ENCODE assay signal across 9 mouse cellular contexts in the genomic region with DNA sequence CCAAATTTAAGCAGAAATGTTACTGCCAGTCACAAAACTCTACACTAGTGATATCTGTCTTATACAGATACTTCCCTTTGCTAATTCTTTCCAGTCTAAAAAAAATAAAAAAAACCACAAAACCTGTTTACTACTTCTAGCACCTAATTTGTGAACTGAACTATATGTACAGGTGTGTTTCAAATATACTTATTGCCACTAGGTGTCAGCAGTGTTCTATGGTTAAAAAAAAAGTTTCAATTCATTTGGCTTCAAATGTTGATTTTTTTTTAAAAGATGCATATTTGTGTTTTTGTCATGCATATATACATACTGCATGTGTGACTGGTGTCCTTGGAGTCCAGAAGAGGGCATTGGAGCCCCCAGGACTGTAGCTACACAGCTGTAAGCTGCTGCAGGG. TPM values are rescaled to one million over a fixed set of nuclear protein-coding genes. Genes with fewer than 3 reads are reported as not detected.
DNase-seq lines count a peak whose midpoint lies in the region; TF ChIP-seq lines count a peak whose summit lies in the region.
"Had no signal": no experiment of that assay in that cellular context is flagged by ENCODE, and none has a peak within 500 bp of the region (broad histone marks: within the 10 kb centered on the region; RNA-seq: fewer than 3 reads in every experiment).

No protein-coding gene starts in this region.

- DNase-seq in embryo, embryonic 10.5 days (ENCODE audit: low spot score): peak; percentile 57
- no peak for DNase-seq in embryo, embryonic 10 days (ENCODE audit: low spot score)
- peak; percentile 24 for DNase-seq in liver, adult 2 months (ENCODE audit: extremely low read depth, low read depth, low spot score)
- DNase-seq in liver: no peak
- DNase-seq in MEL (ENCODE audit: low read depth, low spot score): peak; percentile 57
- DNase-seq in forelimb bud, embryonic 11.5 days (ENCODE audit: low read depth, low spot score): peak; percentile 40
- no peak for DNase-seq in left cerebral cortex, postnatal 36 days (ENCODE audit: low spot score in 2 of 2)
- DNase-seq in ovary, postnatal 36 days (ENCODE audit: low spot score): no peak

- no peak for TF ChIP-seq EP300 in MEL (IDR thresholded peaks at IDR 0.05; ENCODE audit: low read depth in 1 of 2, low read length in 2 of 2)

- H3K27ac ChIP-seq in liver, adult 2 months (replicated peaks; ENCODE audit: insufficient read depth, low read depth, low read length): no peak overlapping the region
- H3K27ac ChIP-seq in MEL (ENCODE audit: control insufficient read depth, low read depth, low read length): no peak overlapping the region
- H3K27ac ChIP-seq: lung, embryonic 15.5 days had no signal

- no peaks in the 10 kb centered on the region for H3K9me3 ChIP-seq in MEL (replicated peaks; ENCODE audit: insufficient read depth, low read length)
- H3K9me3 ChIP-seq: lung, embryonic 15.5 days had no signal

- TF ChIP-seq CTCF in liver, adult 2 months (IDR thresholded peaks at IDR 0.05; ENCODE audit: low read depth, low read length): peak; percentile 29
- peak in 2 of 3 experiments; percentile 47 to 79; a peak in 4 of 6 replicates for TF ChIP-seq CTCF in MEL (IDR thresholded peaks at IDR 0.05 in 2 of 3, conservative IDR thresholded peaks at IDR 0.05 in 1 of 3; ENCODE audit: control insufficient read depth in 1 of 3, insufficient read depth in 1 of 3, low read depth in 2 of 3, low read length in 3 of 3, poor library complexity in 1 of 3, severe bottlenecking in 1 of 3)

- peak; percentile 86 for TF ChIP-seq RAD21 in MEL (IDR thresholded peaks at IDR 0.05; ENCODE audit: low read depth, low read length)

- peaks cover 3% of the 10 kb centered on the region; the same call in 1 of the 2 replicates for H3K4me1 ChIP-seq in liver, adult 2 months (ENCODE audit: control insufficient read depth, insufficient read depth, low read length)
- H3K4me1 ChIP-seq in MEL (ENCODE audit: control insufficient read depth in 1 of 2, insufficient read depth in 2 of 2, low read length in 2 of 2): peaks cover 0 to 12% of the 10 kb centered on the region in 2 experiments; a peak in 1 of 4 replicates

- TF ChIP-seq POLR2A in liver, adult 2 months (IDR thresholded peaks at IDR 0.05; ENCODE audit: extremely low read depth, insufficient read depth, low read length): no peak
- TF ChIP-seq POLR2A in MEL (IDR thresholded peaks at IDR 0.05; ENCODE audit: control insufficient read depth in 1 of 2, insufficient read depth in 1 of 2, low read depth in 1 of 2, low read length in 2 of 2, poor library complexity in 1 of 2): no peak

- H3K36me3 ChIP-seq in liver, adult 2 months (ENCODE audit: control insufficient read depth, insufficient read depth, low read length): peaks cover 2% of the 10 kb centered on the region; the same call in 1 of the 2 replicates
- H3K36me3 ChIP-seq in MEL (ENCODE audit: control insufficient read depth in 1 of 2, insufficient read depth in 2 of 2, low read length in 2 of 2): peaks cover 0 to 5% of the 10 kb centered on the region in 2 experiments; a peak in 3 of 4 replicates

- no peak overlapping the region for H3K9ac ChIP-seq in liver, adult 2 months (ENCODE audit: low read depth, low read length)
- no peak overlapping the region for H3K9ac ChIP-seq in MEL (ENCODE audit: control insufficient read depth, low read depth, low read length, poor library complexity, severe bottlenecking)
- H3K9ac ChIP-seq: lung, embryonic 15.5 days had no signal

- H3K27me3 ChIP-seq in liver, adult 2 months (ENCODE audit: control insufficient read depth, insufficient read depth, low read length): no peaks in the 10 kb centered on the region
- no peaks in the 10 kb centered on the region for H3K27me3 ChIP-seq in MEL (ENCODE audit: control insufficient read depth in 1 of 2, insufficient read depth in 2 of 2, low read length in 2 of 2)
- H3K27me3 ChIP-seq: lung, embryonic 15.5 days had no signal

- no peak overlapping the region for H3K4me3 ChIP-seq in liver, adult 2 months (ENCODE audit: insufficient read depth, low read depth, low read length)
- H3K4me3 ChIP-seq in MEL (ENCODE audit: control insufficient read depth in 1 of 2, insufficient read depth in 1 of 2, low read depth in 2 of 2, low read length in 2 of 2): no peak overlapping the region
- H3K4me3 ChIP-seq: lung, embryonic 15.5 days had no signal

- H3K79me2 ChIP-seq in liver, adult 2 months (ENCODE audit: control insufficient read depth, insufficient read depth, low read length): no peaks in the 10 kb centered on the region
- no peaks in the 10 kb centered on the region; the same call in 1 of the 2 replicates for H3K79me2 ChIP-seq in MEL (ENCODE audit: control insufficient read depth, insufficient read depth, low read length, poor library complexity)

- intact Hi-C loops in left cerebral cortex, postnatal 36 days (cut with DNase I): loop anchor here (10.0 kb wide), 2 partner anchors 131 to 1161 kb away; partner anchors contain the start of gene Med12l

TF ChIP-seq in MEL, 35 proteins besides CTCF, POLR2A, EP300 and RAD21:
- TF ChIP-seq SMC3 (IDR thresholded peaks at IDR 0.05; ENCODE audit: low read depth, low read length) (peak; percentile 60), USF2 (IDR thresholded peaks at IDR 0.05; ENCODE audit: borderline replicate concordance in 1 of 2, insufficient read depth in 1 of 2, low read depth in 1 of 2, low read length in 2 of 2) (no peak), ZC3H11A (IDR thresholded peaks at IDR 0.05; ENCODE audit: low read depth, low read length) (peak; percentile 56), NELFE (IDR thresholded peaks at IDR 0.05; ENCODE audit: low read depth, low read length) (no peak), ETS1 (IDR thresholded peaks at IDR 0.05; ENCODE audit: low read depth, low read length) (no peak), ZNF384 (IDR thresholded peaks at IDR 0.05; ENCODE audit: low read depth, low read length) (peak; percentile 95), SIN3A (IDR thresholded peaks at IDR 0.05; ENCODE audit: low read length) (no peak)

RNA-seq across cellular contexts. Expression of gene Pfn2, which starts 4.1 kb away (rescaled TPM):
- total RNA-seq in liver, adult 2 months (2014; rRNA removed): 2.0 and 4.0 TPM in 2 replicates
- 1.3 and 1.6 TPM in 2 replicates for polyA plus RNA-seq in liver, adult 2 months (2012; rRNA removed)
- 1.9 and 4.4 TPM in 2 replicates for total RNA-seq in MEL (2012; rRNA removed)
- polyA plus RNA-seq in MEL (2012; ENCODE audit: insufficient read depth in 1 of 2, insufficient read length in 2 of 2, low read depth in 1 of 2, low replicate concordance in 2 of 2, missing spikeins in 1 of 2): 1 to 10 TPM in 1 of 2 experiments, not detected in 1; 4.4 TPM
- 100 to 1,000 TPM; 472 to 521 TPM for total RNA-seq in left cerebral cortex, postnatal 36 days (2021)

Comparison
In these comparisons a context has a peak if more than half of its experiments do, and no peak if none do; other contexts are left out.
1. DNase-seq: peak in embryo, embryonic 10.5 days (single experiment), liver, adult 2 months (single experiment), MEL (single experiment) and forelimb bud, embryonic 11.5 days (single experiment); none in embryo, embryonic 10 days (single experiment), liver (single experiment), left cerebral cortex, postnatal 36 days (0 of 2) and ovary, postnatal 36 days (single experiment).
2. RNA of gene Pfn2, which starts 4.1 kb away (total RNA-seq): 472 to 521 TPM in left cerebral cortex, postnatal 36 days; 2.0 to 4.0 TPM in liver, adult 2 months and 1.9 to 4.4 TPM in MEL; every median in the first group is over 10 times any median in the second.